In the genomic region with DNA sequence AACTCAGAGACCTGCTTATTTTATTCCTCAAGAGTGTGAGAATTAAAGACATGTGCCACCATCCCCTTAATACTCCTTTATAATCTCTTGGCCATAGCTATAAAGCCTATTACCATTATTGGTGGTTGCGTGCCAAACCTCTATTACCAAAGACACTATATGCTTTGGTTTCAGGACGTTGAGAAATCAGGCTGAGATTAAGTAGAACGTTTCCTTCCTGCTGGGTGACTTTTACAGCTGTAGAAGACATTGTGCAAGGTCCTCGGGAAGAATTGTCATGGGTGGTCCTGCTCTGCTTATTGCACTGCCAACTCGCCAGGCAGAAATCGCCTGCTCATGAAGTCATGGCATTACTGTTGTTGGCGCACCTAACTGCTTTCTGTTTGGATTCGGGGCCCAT, we compare ENCODE assay signal across 13 mouse cellular contexts. TPM values are rescaled to one million over a fixed set of nuclear protein-coding genes. Genes with fewer than 3 reads are reported as not detected.
"Had no signal": no experiment of that assay in that cellular context is flagged by ENCODE, and none has a peak within 500 bp of the region (broad histone marks: within the 10 kb centered on the region; RNA-seq: fewer than 3 reads in every experiment).

No protein-coding gene starts in this region.

- DNase-seq: liver, postnatal 0 days; lung, adult 2 months; lung, postnatal 4 days; right cerebral cortex, postnatal 14 days; thymus, adult 2 months; thymus, postnatal 25 days; thymus, postnatal 4 days had no signal

- ATAC-seq: liver, postnatal 0 days; lung, postnatal 0 days; midbrain, embryonic 13.5 days; midbrain, embryonic 15.5 days had no signal

RNA-seq across cellular contexts. Expression of gene 4933414I15Rik, which starts 5.1 kb away (rescaled TPM):
- total RNA-seq: midbrain, postnatal 0 days; monocyte, adult 5-6 weeks; neutrophil, adult 5-6 weeks had no signal

RNA-seq across cellular contexts. Expression of gene Zfp354b, which starts 7.0 kb away (rescaled TPM):
- total RNA-seq: monocyte, adult 5-6 weeks had no signal

RNA-seq across cellular contexts. Expression of gene Prop1, which starts 15.1 kb away (rescaled TPM):
- total RNA-seq: midbrain, postnatal 0 days; monocyte, adult 5-6 weeks; neutrophil, adult 5-6 weeks had no signal

RNA-seq across cellular contexts. Expression of gene Zfp2, which starts 22.5 kb away (rescaled TPM):
- total RNA-seq: monocyte, adult 5-6 weeks had no signal

RNA-seq across cellular contexts. Expression of gene Olfr1378, which starts 27.9 kb away (rescaled TPM):
- total RNA-seq: midbrain, postnatal 0 days; monocyte, adult 5-6 weeks; neutrophil, adult 5-6 weeks had no signal
